Mouse (Mus musculus): ENCODE results near the gene Ifna5.

The Ifna5 gene

DNA sequence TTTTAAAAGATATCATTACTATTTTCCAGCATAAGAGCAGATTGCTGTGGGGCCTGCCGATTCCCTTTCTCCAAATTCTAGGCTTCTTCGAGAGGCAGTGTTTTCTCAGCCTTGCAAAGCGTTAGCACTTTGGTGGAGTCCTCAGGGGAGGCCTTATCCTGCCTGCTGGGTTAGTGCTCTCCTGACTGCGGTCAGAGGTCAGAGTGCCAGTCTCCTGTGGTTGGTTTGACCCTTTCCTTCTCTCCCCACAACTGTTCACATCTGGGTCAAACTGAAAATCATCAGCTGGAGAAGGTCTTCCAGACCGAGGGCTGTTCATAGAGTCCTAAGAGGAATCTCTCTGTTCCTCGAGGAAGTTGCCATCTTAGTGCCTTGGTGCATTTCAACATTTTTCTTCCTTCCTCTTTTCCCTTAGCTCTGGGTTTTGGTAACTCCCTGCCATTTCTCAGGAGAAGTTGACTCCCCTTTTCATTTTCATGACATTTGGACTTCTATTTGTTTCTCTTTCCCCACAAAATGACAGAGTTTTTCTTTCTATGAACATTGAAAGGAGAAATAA lies 29.8 kb downstream of the Ifna5 start:
- DNase-seq: no peak

DNA sequence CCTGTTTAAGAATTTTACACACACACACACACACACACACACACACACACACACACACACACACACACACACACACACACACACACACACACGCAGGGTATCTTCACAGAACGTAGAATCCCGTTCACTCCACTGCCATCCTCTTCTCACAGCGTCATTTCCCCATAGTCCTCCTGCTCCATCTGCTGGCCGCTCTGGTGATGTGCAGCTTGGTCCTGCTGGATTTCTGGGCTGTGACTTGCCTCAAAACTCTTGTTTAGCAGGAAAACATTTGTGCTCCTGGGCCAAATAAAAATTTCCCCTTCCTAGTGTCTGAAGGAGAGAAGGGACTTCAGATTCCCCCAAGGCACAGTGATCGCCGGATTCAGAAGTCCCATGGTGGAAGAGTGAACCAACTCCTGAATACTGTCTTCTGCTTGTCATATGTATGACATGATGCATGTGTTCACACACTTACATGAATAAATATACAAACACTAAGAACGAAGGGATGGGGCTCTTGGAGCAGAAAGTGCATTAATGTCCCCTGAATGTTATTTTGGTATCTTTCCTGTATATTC lies 32.1 kb downstream of the Ifna5 start:
- DNase-seq: peak; percentile 67 to 70

DNA sequence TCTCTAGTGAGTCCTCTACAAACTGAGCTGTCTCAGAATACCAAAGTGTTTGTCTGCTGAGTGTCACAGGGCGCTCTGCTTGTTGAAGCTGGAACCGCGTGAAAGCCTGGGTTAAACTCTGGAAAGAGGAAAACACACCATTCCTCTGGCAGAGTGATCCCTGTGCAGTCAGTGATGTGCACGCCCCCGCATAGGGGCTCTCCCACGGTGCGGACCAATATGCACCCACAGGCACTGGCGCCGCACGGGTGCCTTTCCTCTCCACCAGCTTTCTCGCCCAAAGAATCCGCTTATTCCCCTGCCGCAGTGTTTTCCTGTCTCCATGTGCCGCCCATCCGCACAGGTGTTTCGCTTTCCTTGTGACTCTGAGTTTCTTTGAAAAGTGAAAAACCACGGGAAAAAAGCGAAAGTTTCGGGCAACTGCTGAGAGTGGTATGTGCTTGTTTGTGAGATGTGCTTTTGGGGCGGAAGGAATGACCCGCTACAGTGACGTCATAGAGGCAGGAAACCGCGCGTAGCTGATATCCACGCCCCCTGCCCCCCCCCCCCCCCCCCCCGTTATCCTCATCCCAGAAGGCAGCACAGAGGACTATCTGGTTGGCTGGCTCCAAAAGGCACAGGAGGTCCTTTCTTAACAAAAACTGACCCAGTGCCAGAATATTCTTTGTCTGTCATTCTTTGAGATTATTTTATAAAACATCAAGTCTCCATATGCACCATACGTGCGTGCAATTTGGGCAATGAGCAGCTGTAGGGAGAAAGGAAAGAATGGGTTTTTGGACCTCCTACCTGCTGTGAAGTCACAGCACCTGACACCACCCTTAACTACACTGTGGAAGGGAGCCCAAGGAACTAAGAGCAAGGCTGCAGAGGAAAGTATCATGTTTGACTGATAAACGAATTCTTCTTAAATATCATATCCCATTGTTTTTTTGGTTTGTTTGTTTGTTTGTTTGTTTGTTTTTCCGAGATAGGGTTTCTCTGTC lies 32.9 kb downstream of the Ifna5 start:
- DNase-seq: peak in 1 of 2 experiments; percentile 7

DNA sequence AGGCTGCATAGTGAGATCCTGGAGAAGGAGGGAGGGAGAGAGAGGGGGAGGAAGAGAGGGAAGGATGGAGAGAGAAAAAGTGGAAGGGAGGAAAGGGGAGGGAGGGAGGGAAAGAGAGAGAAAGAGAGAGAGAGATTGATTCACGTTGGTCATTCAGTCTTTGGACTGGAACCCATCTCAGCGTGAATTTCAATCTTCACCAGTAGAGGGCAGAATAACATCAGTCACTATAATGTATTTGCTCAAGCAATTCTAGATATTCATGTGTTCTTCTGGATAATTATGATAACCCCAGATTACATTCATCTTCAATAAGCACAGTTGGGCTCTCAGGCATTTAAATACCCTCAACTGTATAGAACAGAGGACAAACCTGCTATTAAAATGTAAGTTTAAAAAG lies 37.4 kb downstream of the Ifna5 start:
- peak in 1 of 2 experiments; percentile 5 for DNase-seq

DNA sequence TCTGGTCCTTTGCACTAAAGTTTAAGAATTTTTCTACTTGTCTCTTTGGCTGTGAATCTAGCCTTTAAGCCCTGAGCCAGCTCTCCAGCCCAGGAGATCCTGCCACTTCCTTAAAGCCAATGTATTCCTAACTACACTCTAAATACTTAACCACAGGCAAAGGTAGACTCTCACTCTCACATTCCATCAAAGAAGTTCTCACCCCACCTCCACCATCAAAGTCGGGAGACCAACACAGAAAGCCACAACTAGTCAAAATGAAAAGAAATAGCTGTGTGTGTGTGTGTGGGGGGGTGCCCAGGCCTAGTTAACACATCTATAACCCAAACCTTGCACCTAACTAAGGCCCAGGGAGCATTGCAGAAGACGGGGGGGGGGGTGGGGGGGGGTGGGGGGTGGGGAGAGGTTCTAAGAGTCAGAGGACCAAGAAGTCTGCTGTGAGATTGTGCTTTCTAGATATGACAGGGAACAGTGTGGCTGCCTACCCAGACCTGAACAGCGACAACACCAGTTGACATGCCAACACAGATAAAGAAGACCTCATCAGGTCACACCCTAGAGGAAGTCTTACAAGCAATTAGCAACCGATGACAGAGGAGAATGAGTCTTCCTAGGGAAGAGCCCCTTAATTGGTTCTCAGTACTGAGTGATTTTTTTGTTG lies 40.2 kb downstream of the Ifna5 start:
- DNase-seq: no peak

DNA sequence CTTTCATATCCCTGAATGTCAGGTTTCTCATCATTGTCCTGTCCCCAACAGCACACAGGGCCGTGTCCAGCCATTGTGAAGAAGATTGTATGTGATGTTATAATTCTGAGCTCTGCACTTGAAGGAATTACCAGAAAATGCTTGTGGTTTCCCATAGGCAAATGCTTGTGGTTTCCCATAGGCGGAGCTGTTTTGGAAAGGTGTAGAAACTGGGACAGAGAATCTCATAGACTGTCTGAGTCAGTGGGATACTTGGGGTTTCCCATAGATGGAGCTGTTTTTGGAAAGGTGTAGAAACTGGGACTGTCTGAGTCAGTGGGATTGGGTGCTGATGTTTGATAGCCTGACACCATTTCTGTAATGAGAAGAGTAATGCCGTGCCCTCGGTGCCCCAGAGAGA lies 41.2 kb downstream of the Ifna5 start:
- no peak for DNase-seq

DNA sequence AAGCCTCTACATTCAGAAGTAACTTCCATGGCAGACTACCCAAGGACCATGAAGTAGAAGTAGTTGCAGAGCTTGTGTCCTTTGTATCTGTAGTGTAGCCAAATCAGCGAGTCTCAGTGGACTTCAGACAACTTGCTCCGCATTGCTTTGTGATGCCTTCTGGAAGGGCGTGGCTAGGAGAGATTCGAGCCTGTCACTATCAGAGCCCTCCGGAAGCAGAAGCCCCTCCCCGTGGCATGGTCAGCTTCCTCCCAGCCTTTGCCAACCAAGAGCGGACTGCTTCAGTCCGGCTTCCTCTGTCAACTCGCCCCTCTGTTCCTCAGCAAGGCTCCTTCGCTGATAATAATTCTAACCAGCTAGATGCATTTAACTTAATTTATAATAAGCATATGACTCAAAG lies 42.9 kb downstream of the Ifna5 start:
- no peak for DNase-seq

DNA sequence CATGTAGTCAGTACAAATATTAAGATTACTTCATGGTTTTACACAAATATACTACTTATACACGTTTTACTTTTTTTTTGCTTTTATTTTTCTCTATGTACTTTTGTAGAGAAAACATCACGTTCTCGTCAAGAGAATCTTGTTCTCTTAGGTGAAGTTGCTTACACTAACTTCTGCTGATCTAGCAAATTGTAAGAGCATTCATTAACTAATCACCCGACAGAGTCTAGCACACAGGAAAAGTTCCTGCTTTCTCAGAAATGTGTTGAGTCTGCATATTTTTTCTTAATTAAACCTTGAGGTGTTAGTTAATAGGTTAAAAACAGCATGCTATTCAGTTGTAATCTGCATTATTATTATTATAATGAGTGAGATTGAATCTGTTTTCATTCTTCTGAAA lies 43.4 kb downstream of the Ifna5 start:
- no peak for DNase-seq

DNA sequence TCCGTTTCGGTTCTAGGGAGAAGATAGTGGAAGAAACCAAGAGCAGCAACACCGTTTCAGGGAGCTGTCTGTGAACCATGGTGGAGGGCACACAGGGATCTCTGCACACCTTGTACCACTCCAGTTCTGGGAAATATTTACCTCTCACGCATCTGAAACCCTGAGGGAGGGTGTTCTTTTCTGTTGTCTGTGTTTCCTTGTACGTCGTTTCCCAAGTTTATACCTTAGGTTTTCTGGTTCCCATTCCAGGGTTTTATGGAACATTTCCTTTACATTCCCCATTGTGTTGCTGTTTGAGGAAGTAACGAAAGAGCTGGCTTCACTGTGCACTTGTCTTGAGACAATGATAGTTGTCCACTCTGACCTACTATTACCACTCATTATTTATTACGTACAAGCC lies 44.8 kb downstream of the Ifna5 start, which contains the start of gene Ifne:
TSS of gene Ifne (minus strand) at position 101 of the 400 bp plus-strand sequence.
- DNase-seq: no peak
